Mouse (Mus musculus): ENCODE results near the gene Phox2b.

The Phox2b gene

GRCm38 (mm10) chr5:67097106-67098050 is 1.7 kb downstream of the Phox2b start:
- Histone ChIP-seq H3K27me3 (ENCODE audit: control insufficient read depth, insufficient read depth, low read length, poor library complexity, severe bottlenecking) (no peaks in the 10 kb centered on the region; the same call in 1 of the 2 replicates), H3K36me3 (ENCODE audit: control insufficient read depth, insufficient read depth, low read length, poor library complexity, severe bottlenecking) (no peaks in the 10 kb centered on the region)
- no peak for DNase-seq (ENCODE audit: low read depth, low spot score)

- no peaks in the 10 kb centered on the region; the same call in 1 of the 2 replicates for H3K27me3 ChIP-seq (ENCODE audit: control insufficient read depth, insufficient read depth, low read length, poor library complexity, severe bottlenecking)
- H3K36me3 ChIP-seq (ENCODE audit: control insufficient read depth, insufficient read depth, low read length, poor library complexity, severe bottlenecking): no peaks in the 10 kb centered on the region
- DNase-seq (ENCODE audit: low read depth, low spot score): no peak
Observed at GRCm38 (mm10) chr5:67096378-67096771, 2.7 kb downstream of the Phox2b start.

GRCm38 (mm10) chr5:67095651-67096377 is 3.3 kb downstream of the Phox2b start:
- H3K27me3 ChIP-seq (ENCODE audit: control insufficient read depth, insufficient read depth, low read length, poor library complexity, severe bottlenecking): no peaks in the 10 kb centered on the region; the same call in 1 of the 2 replicates
- no peaks in the 10 kb centered on the region for H3K36me3 ChIP-seq (ENCODE audit: control insufficient read depth, insufficient read depth, low read length, poor library complexity, severe bottlenecking)
- DNase-seq (ENCODE audit: low read depth, low spot score): no peak

- Histone ChIP-seq H3K36me3 (ENCODE audit: control insufficient read depth, insufficient read depth, low read length, poor library complexity, severe bottlenecking) (no peaks in the 10 kb centered on the region), H3K27me3 (ENCODE audit: control insufficient read depth, insufficient read depth, low read length, poor library complexity, severe bottlenecking) (no peaks in the 10 kb centered on the region; the same call in 1 of the 2 replicates)
- no peak for DNase-seq (ENCODE audit: low read depth, low spot score)
Observed at GRCm38 (mm10) chr5:67095153-67095552, 3.9 kb downstream of the Phox2b start.

- Histone ChIP-seq H3K27me3 (ENCODE audit: control insufficient read depth, insufficient read depth, low read length, poor library complexity, severe bottlenecking) (no peaks in the 10 kb centered on the region; the same call in 1 of the 2 replicates), H3K36me3 (ENCODE audit: control insufficient read depth, insufficient read depth, low read length, poor library complexity, severe bottlenecking) (no peaks in the 10 kb centered on the region)
- DNase-seq (ENCODE audit: low read depth, low spot score): no peak
Observed at GRCm38 (mm10) chr5:67093991-67094390, 5.1 kb downstream of the Phox2b start.

- DNase-seq (ENCODE audit: low read depth, low spot score): no peak
- no peaks in the 10 kb centered on the region; the same call in 1 of the 2 replicates for H3K27me3 ChIP-seq (ENCODE audit: control insufficient read depth, insufficient read depth, low read length, poor library complexity, severe bottlenecking)
- H3K36me3 ChIP-seq (ENCODE audit: control insufficient read depth, insufficient read depth, low read length, poor library complexity, severe bottlenecking): no peaks in the 10 kb centered on the region
Observed at GRCm38 (mm10) chr5:67091766-67092165, 7.3 kb downstream of the Phox2b start.

- no peak for DNase-seq (ENCODE audit: low read depth, low spot score)
- H3K36me3 ChIP-seq (ENCODE audit: control insufficient read depth, insufficient read depth, low read length, poor library complexity, severe bottlenecking): no peaks in the 10 kb centered on the region
- no peaks in the 10 kb centered on the region for H3K27me3 ChIP-seq (ENCODE audit: control insufficient read depth, insufficient read depth, low read length, poor library complexity, severe bottlenecking)
Observed at GRCm38 (mm10) chr5:67090856-67091255, 8.2 kb downstream of the Phox2b start.

GRCm38 (mm10) chr5:67083117-67083516 is 16.0 kb downstream of the Phox2b start:
- DNase-seq (ENCODE audit: low read depth, low spot score): no peak
- no peaks in the 10 kb centered on the region for H3K36me3 ChIP-seq (ENCODE audit: control insufficient read depth, insufficient read depth, low read length, poor library complexity, severe bottlenecking)
- H3K27me3 ChIP-seq (ENCODE audit: control insufficient read depth, insufficient read depth, low read length, poor library complexity, severe bottlenecking): no peaks in the 10 kb centered on the region

GRCm38 (mm10) chr5:67063596-67063995 is 35.5 kb downstream of the Phox2b start:
- Histone ChIP-seq H3K36me3 (ENCODE audit: control insufficient read depth, insufficient read depth, low read length, poor library complexity, severe bottlenecking) (no peaks in the 10 kb centered on the region), H3K27me3 (ENCODE audit: control insufficient read depth, insufficient read depth, low read length, poor library complexity, severe bottlenecking) (no peaks in the 10 kb centered on the region)
- no peak for DNase-seq (ENCODE audit: low read depth, low spot score)

GRCm38 (mm10) chr5:67060519-67060918 is 38.6 kb downstream of the Phox2b start:
- Histone ChIP-seq H3K27me3 (ENCODE audit: control insufficient read depth, insufficient read depth, low read length, poor library complexity, severe bottlenecking) (no peaks in the 10 kb centered on the region), H3K36me3 (ENCODE audit: control insufficient read depth, insufficient read depth, low read length, poor library complexity, severe bottlenecking) (no peaks in the 10 kb centered on the region)
- no peak for DNase-seq (ENCODE audit: low read depth, low spot score)

- DNase-seq (ENCODE audit: low read depth, low spot score): no peak
- Histone ChIP-seq H3K27me3 (ENCODE audit: control insufficient read depth, insufficient read depth, low read length, poor library complexity, severe bottlenecking) (no peaks in the 10 kb centered on the region), H3K36me3 (ENCODE audit: control insufficient read depth, insufficient read depth, low read length, poor library complexity, severe bottlenecking) (no peaks in the 10 kb centered on the region)
Observed at GRCm38 (mm10) chr5:67057803-67058202, 41.3 kb downstream of the Phox2b start.

- Histone ChIP-seq H3K36me3 (ENCODE audit: control insufficient read depth, insufficient read depth, low read length, poor library complexity, severe bottlenecking) (no peaks in the 10 kb centered on the region), H3K27me3 (ENCODE audit: control insufficient read depth, insufficient read depth, low read length, poor library complexity, severe bottlenecking) (no peaks in the 10 kb centered on the region)
- peak; percentile 56 for DNase-seq (ENCODE audit: low read depth, low spot score)
Observed at GRCm38 (mm10) chr5:67048003-67048402, 51.1 kb downstream of the Phox2b start.
